Mouse (Mus musculus) ES-E14 (cell line): Measurements from ENCODE around the gene Iglon5.

Source experiments
- CHD2 ChIP-seq: IDR thresholded peaks from 2 replicates; pipeline ENCODE4 v1.6.1; 2014; ENCODE audit warnings: mild to moderate bottlenecking, low read depth, low read length, inconsistent platforms
- HCFC1 ChIP-seq: IDR thresholded peaks from 2 replicates; pipeline ENCODE4 v1.6.1; 2012; ENCODE audit warnings: low read length, inconsistent platforms, borderline replicate concordance; ENCODE audit not compliant: insufficient read depth
- MAFK ChIP-seq: IDR thresholded peaks from 2 replicates; pipeline ENCODE4 v1.6.1; 2014; ENCODE audit warnings: mild to moderate bottlenecking, low read depth, low read length, inconsistent platforms; ENCODE audit not compliant: insufficient read depth
- ZNF384 ChIP-seq: IDR thresholded peaks from 2 replicates; pipeline ENCODE4 v1.6.1; 2012; ENCODE audit warnings: low read depth, low read length, inconsistent platforms

GRCm38 (mm10) chr7:43441071-43441470, 48.8 kb downstream of the Iglon5 start:
- TF ChIP-seq HCFC1 (no peak), MAFK (no peak), CHD2 (no peak), ZNF384 (no peak)
